Mouse (Mus musculus): Measurements from ENCODE around the gene Slc12a5. TPM values are rescaled to one million over a fixed set of nuclear protein-coding genes. Genes with fewer than 3 reads are reported as not detected.

Slc12a5 gene
- total and polyA plus RNA-seq, 3 experiments, result 0.50 to 1.3 TPM; not detected in 1

DNA sequence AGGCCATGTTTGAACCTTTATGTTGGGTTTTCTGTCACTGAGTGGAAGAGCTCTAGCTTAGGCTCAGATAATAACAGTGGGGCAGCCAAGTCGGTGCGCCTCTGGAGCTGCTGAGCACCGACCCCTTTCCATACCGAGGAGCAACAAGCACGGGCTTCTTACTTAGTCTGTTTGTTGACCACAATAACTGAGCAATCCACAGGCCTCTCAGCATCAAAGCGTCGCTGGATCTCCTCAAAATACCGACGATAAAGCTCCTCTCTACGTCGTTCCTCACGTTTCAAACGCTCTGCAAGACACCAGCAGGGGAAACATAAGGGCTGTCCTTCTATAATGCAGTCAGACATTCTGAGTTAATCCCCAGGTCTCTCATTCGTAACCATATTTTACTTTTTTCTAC, 48.6 kb downstream of the Slc12a5 start:
- peaks cover 4 to 24% of the 10 kb centered on the region in 2 experiments; a peak in 3 of 4 replicates for H3K36me3 ChIP-seq (ENCODE audit: control insufficient read depth in 1 of 2, insufficient read depth in 2 of 2, low read length in 2 of 2)
- no peak overlapping the region for H3K9ac ChIP-seq (ENCODE audit: control insufficient read depth, low read depth, low read length, poor library complexity, severe bottlenecking)
- H3K27ac ChIP-seq (ENCODE audit: control insufficient read depth, low read depth, low read length), result no peak overlapping the region
- peaks cover 0 to 3% of the 10 kb centered on the region in 2 experiments; a peak in 1 of 4 replicates for H3K4me1 ChIP-seq (ENCODE audit: control insufficient read depth in 1 of 2, insufficient read depth in 2 of 2, low read length in 2 of 2)
- no peaks in the 10 kb centered on the region for H3K27me3 ChIP-seq (ENCODE audit: control insufficient read depth in 1 of 2, insufficient read depth in 2 of 2, low read length in 2 of 2)
- no peaks in the 10 kb centered on the region for H3K9me3 ChIP-seq (replicated peaks; ENCODE audit: insufficient read depth, low read length)
- no peaks in the 10 kb centered on the region; the same call in 1 of the 2 replicates for H3K79me2 ChIP-seq (ENCODE audit: control insufficient read depth, insufficient read depth, low read length, poor library complexity)
- TF ChIP-seq SIN3A (IDR thresholded peaks at IDR 0.05; ENCODE audit: low read length) (no peak), MYC (IDR thresholded peaks at IDR 0.05; ENCODE audit: low read depth, low read length) (no peak), GATA1 (IDR thresholded peaks at IDR 0.05; ENCODE audit: low read depth, low read length) (no peak), NRF1 (IDR thresholded peaks at IDR 0.05; ENCODE audit: insufficient read depth, low read depth, low read length, poor library complexity, severe bottlenecking) (no peak), ETS1 (IDR thresholded peaks at IDR 0.05; ENCODE audit: low read depth, low read length) (no peak), CHD2 (IDR thresholded peaks at IDR 0.05; ENCODE audit: low read length) (no peak), HCFC1 (IDR thresholded peaks at IDR 0.05; ENCODE audit: low read depth, low read length) (no peak), KAT2A (conservative IDR thresholded peaks at IDR 0.05; ENCODE audit: low read depth, low read length) (no peak), NELFE (IDR thresholded peaks at IDR 0.05; ENCODE audit: low read depth, low read length) (no peak), JUND (IDR thresholded peaks at IDR 0.05; ENCODE audit: low read depth, low read length) (no peak), TBP (IDR thresholded peaks at IDR 0.05; ENCODE audit: low read depth, low read length) (no peak), ZNF384 (IDR thresholded peaks at IDR 0.05; ENCODE audit: low read depth, low read length) (no peak), RCOR1 (IDR thresholded peaks at IDR 0.05; ENCODE audit: low read depth, low read length) (no peak), MAX (IDR thresholded peaks at IDR 0.05; ENCODE audit: low read length) (no peak), POLR2AphosphoS5 (IDR thresholded peaks at IDR 0.05; ENCODE audit: borderline replicate concordance, low read depth, low read length) (no peak), USF2 (IDR thresholded peaks at IDR 0.05; ENCODE audit: borderline replicate concordance in 1 of 2, insufficient read depth in 1 of 2, low read depth in 1 of 2, low read length in 2 of 2) (no peak), MAFK (IDR thresholded peaks at IDR 0.05; ENCODE audit: borderline replicate concordance, low read depth, low read length) (no peak)
- H3K4me3 ChIP-seq (ENCODE audit: control insufficient read depth in 1 of 2, insufficient read depth in 1 of 2, low read depth in 2 of 2, low read length in 2 of 2), result no peak overlapping the region
- DNase-seq (ENCODE audit: low read depth, low spot score), result no peak

- H3K9ac ChIP-seq (ENCODE audit: control insufficient read depth, low read depth, low read length, poor library complexity, severe bottlenecking), result no peak overlapping the region
- H3K9me3 ChIP-seq (replicated peaks; ENCODE audit: insufficient read depth, low read length), result no peaks in the 10 kb centered on the region
- H3K27me3 ChIP-seq (ENCODE audit: control insufficient read depth in 1 of 2, insufficient read depth in 2 of 2, low read length in 2 of 2), result no peaks in the 10 kb centered on the region
- TF ChIP-seq SIN3A (IDR thresholded peaks at IDR 0.05; ENCODE audit: low read length), result no peak
- TF ChIP-seq ETS1 (IDR thresholded peaks at IDR 0.05; ENCODE audit: low read depth, low read length), result no peak
- no peak for TF ChIP-seq ZKSCAN1 (IDR thresholded peaks at IDR 0.05; ENCODE audit: low read depth, low read length)
- TF ChIP-seq JUND (IDR thresholded peaks at IDR 0.05; ENCODE audit: low read depth, low read length), result no peak
- no peak for TF ChIP-seq MAZ (IDR thresholded peaks at IDR 0.05; ENCODE audit: low read depth, low read length)
- no peak for TF ChIP-seq NRF1 (IDR thresholded peaks at IDR 0.05; ENCODE audit: insufficient read depth, low read depth, low read length, poor library complexity, severe bottlenecking)
- no peak for TF ChIP-seq RCOR1 (IDR thresholded peaks at IDR 0.05; ENCODE audit: low read depth, low read length)
- no peak for TF ChIP-seq RAD21 (IDR thresholded peaks at IDR 0.05; ENCODE audit: low read depth, low read length)
- peaks cover 4 to 24% of the 10 kb centered on the region in 2 experiments; a peak in 3 of 4 replicates for H3K36me3 ChIP-seq (ENCODE audit: control insufficient read depth in 1 of 2, insufficient read depth in 2 of 2, low read length in 2 of 2)
- peaks cover 0 to 3% of the 10 kb centered on the region in 2 experiments; a peak in 1 of 4 replicates for H3K4me1 ChIP-seq (ENCODE audit: control insufficient read depth in 1 of 2, insufficient read depth in 2 of 2, low read length in 2 of 2)
- H3K79me2 ChIP-seq (ENCODE audit: control insufficient read depth, insufficient read depth, low read length, poor library complexity), result no peaks in the 10 kb centered on the region; the same call in 1 of the 2 replicates
- H3K27ac ChIP-seq (ENCODE audit: control insufficient read depth, low read depth, low read length), result no peak overlapping the region
- no peak for DNase-seq (ENCODE audit: low read depth, low spot score)
- no peak overlapping the region for H3K4me3 ChIP-seq (ENCODE audit: control insufficient read depth in 1 of 2, insufficient read depth in 1 of 2, low read depth in 2 of 2, low read length in 2 of 2)
Measured at GRCm38 (mm10) chr2:165009581-165009980, 49.0 kb downstream of the Slc12a5 start.

Data from MEL (cell line).